Mouse (Mus musculus) myocyte (in vitro differentiated cells): ENCODE data around the gene Dnttip1. TPM values are rescaled to one million over a fixed set of nuclear protein-coding genes. Genes with fewer than 3 reads are reported as not detected.

ENCODE experiments used
- H3K27me3 ChIP-seq: one replicate; pipeline ENCODE4 v1.6.1; 2011; ENCODE audit not compliant: control insufficient read depth, insufficient read depth, insufficient read length
- H3K36me3 ChIP-seq: one replicate; pipeline ENCODE4 v1.6.1; 2011; ENCODE audit not compliant: control insufficient read depth, insufficient read depth
- H3K4me2 ChIP-seq: one replicate; pipeline ENCODE4 v1.6.1; 2011; ENCODE audit warnings: low read depth, control low read depth
- H3K4me3 ChIP-seq: one replicate; pipeline ENCODE4 v1.5.1; 2011; ENCODE audit warnings: mild to moderate bottlenecking, control low read depth, moderate library complexity
- H3K79me2 ChIP-seq: one replicate; pipeline ENCODE4 v1.6.1; 2011; ENCODE audit not compliant: control insufficient read depth, insufficient read depth
- H3ac ChIP-seq: one replicate; pipeline ENCODE4 v1.6.1; 2011; ENCODE audit not compliant: control insufficient read depth, insufficient read length
- CEBPB ChIP-seq: IDR thresholded peaks from 2 replicates; pipeline ENCODE4 v1.6.1; 2011; ENCODE audit warnings: mild to moderate bottlenecking, moderate library complexity; ENCODE audit not compliant: poor library complexity, insufficient read depth, severe bottlenecking
- E2F4 ChIP-seq: IDR thresholded peaks from one replicate; pipeline ENCODE4 v1.6.1; 2011; ENCODE audit warnings: mild to moderate bottlenecking, control low read depth, moderate library complexity; ENCODE audit not compliant: insufficient read depth
- MAX ChIP-seq: IDR thresholded peaks from one replicate; pipeline ENCODE4 v1.6.1; 2011; ENCODE audit warnings: low read depth, mild to moderate bottlenecking, control low read depth
- MYOD1 ChIP-seq, 3 experiments: IDR thresholded peaks; one replicate each; pipeline ENCODE4 v1.6.1; 2011; ENCODE audit warnings: control low read depth in 2 of 3, low read depth in 2 of 3, mild to moderate bottlenecking in 2 of 3, moderate library complexity in 1 of 3; ENCODE audit not compliant: insufficient read length in 2 of 3, control insufficient read depth in 1 of 3
- MYOG ChIP-seq, 3 experiments: IDR thresholded peaks; one replicate each; pipeline ENCODE4 v1.6.1; 2011; ENCODE audit warnings: control low read depth in 2 of 3, low read depth in 2 of 3, mild to moderate bottlenecking in 2 of 3; ENCODE audit not compliant: insufficient read length in 2 of 3, control insufficient read depth in 1 of 3, insufficient read depth in 1 of 3
- POLR2A ChIP-seq: IDR thresholded peaks from one replicate; pipeline ENCODE4 v1.6.1; 2011; ENCODE audit warnings: low read depth, mild to moderate bottlenecking, control low read depth, moderate library complexity; ENCODE audit not compliant: insufficient read length
- POLR2AphosphoS2 ChIP-seq: IDR thresholded peaks from one replicate; pipeline ENCODE4 v1.6.1; 2011; ENCODE audit warnings: low read depth, control low read depth; ENCODE audit not compliant: insufficient read length
- REST ChIP-seq: IDR thresholded peaks from one replicate; pipeline ENCODE4 v1.6.1; 2011; ENCODE audit warnings: mild to moderate bottlenecking, control low read depth, moderate library complexity; ENCODE audit not compliant: insufficient read depth, insufficient read length
- SRF ChIP-seq: IDR thresholded peaks from one replicate; pipeline ENCODE4 v1.6.1; 2011; ENCODE audit warnings: low read depth; ENCODE audit not compliant: control insufficient read depth, insufficient read length
- TCF12 ChIP-seq: IDR thresholded peaks from one replicate; pipeline ENCODE4 v1.6.1; 2011; ENCODE audit warnings: mild to moderate bottlenecking, control low read depth; ENCODE audit not compliant: poor library complexity, insufficient read depth, severe bottlenecking
- TCF3 ChIP-seq: IDR thresholded peaks from one replicate; pipeline ENCODE4 v1.6.1; 2011; ENCODE audit warnings: low read depth, control low read depth; ENCODE audit not compliant: insufficient read length
- USF1 ChIP-seq: IDR thresholded peaks from one replicate; pipeline ENCODE4 v1.6.1; 2011; ENCODE audit warnings: low read depth, mild to moderate bottlenecking, control low read depth, moderate library complexity
- polyA plus RNA-seq: library from polyadenylated mRNA; unstranded; fragments of >200 nt; fragmentation: generic; extraction: Trizol; gene quantifications from one replicate; pipeline ENCODE4 v1.2.1, GENCODE M21; 2012; ENCODE audit warnings: missing spikeins

The Dnttip1 gene
- polyA plus RNA-seq, 1 experiment = 63.0 TPM

- TF ChIP-seq POLR2A (no peak), REST (no peak), MYOD1 (IDR thresholded peaks at IDR 0.05; ENCODE audit: control insufficient read depth in 1 of 3, insufficient read length in 2 of 3, low read depth in 2 of 3) (no peak), CEBPB (no peak), TCF3 (no peak), MAX (no peak), SRF (no peak), TCF12 (no peak), MYOG (IDR thresholded peaks at IDR 0.05; ENCODE audit: control insufficient read depth in 1 of 3, insufficient read depth in 1 of 3, insufficient read length in 2 of 3, low read depth in 2 of 3) (no peak), USF1 (no peak), POLR2AphosphoS2 (no peak), E2F4 (no peak)
- Histone ChIP-seq H3K4me3 (no peak overlapping the region), H3K4me2 (no peak overlapping the region), H3K27me3 (no peaks in the 10 kb centered on the region), H3ac (no peak overlapping the region), H3K79me2 (no peaks in the 10 kb centered on the region), H3K36me3 (no peaks in the 10 kb centered on the region)
These were observed 8.2 kb upstream of the Dnttip1 start for GRCm38 (mm10) chr2:164737377-164738090.

- H3K4me2 ChIP-seq = no peak overlapping the region
- TF ChIP-seq MYOD1 (IDR thresholded peaks at IDR 0.05; ENCODE audit: control insufficient read depth in 1 of 3, insufficient read length in 2 of 3, low read depth in 2 of 3) = no peak
- no peak for TF ChIP-seq CEBPB
- TF ChIP-seq MYOG (IDR thresholded peaks at IDR 0.05; ENCODE audit: control insufficient read depth in 1 of 3, insufficient read depth in 1 of 3, insufficient read length in 2 of 3, low read depth in 2 of 3) = no peak
- no peak for TF ChIP-seq REST
- no peak for TF ChIP-seq USF1
- no peak for TF ChIP-seq MAX
- no peak for TF ChIP-seq TCF3
- no peak for TF ChIP-seq SRF
- TF ChIP-seq POLR2AphosphoS2 = no peak
- no peak for TF ChIP-seq POLR2A
- TF ChIP-seq TCF12 = no peak
- H3K27me3 ChIP-seq = no peaks in the 10 kb centered on the region
- no peaks in the 10 kb centered on the region for H3K36me3 ChIP-seq
- no peak overlapping the region for H3ac ChIP-seq
- no peaks in the 10 kb centered on the region for H3K79me2 ChIP-seq
- no peak overlapping the region for H3K4me3 ChIP-seq
These were observed 5.9 kb upstream of the Dnttip1 start for GRCm38 (mm10) chr2:164739876-164740275.

GRCm38 (mm10) chr2:164744987-164745386 lies 796 bp upstream of the Dnttip1 start:
- H3K36me3 ChIP-seq = peaks cover 9% of the 10 kb centered on the region
- H3K4me2 ChIP-seq = peak overlapping the region; percentile 96
- no peak for TF ChIP-seq POLR2AphosphoS2
- no peak for TF ChIP-seq MYOG (IDR thresholded peaks at IDR 0.05; ENCODE audit: control insufficient read depth in 1 of 3, insufficient read depth in 1 of 3, insufficient read length in 2 of 3, low read depth in 2 of 3)
- TF ChIP-seq CEBPB = no peak
- TF ChIP-seq MAX = no peak
- TF ChIP-seq E2F4 = no peak
- H3ac ChIP-seq = no peak overlapping the region
- no peaks in the 10 kb centered on the region for H3K27me3 ChIP-seq
- H3K4me3 ChIP-seq = peak overlapping the region; percentile 79
- peaks cover 31% of the 10 kb centered on the region for H3K79me2 ChIP-seq

GRCm38 (mm10) chr2:164746693-164747092 lies 910 bp downstream of the Dnttip1 start:
- peak overlapping the region; percentile 77 for H3ac ChIP-seq
- peaks cover 9% of the 10 kb centered on the region for H3K36me3 ChIP-seq
- H3K4me2 ChIP-seq = peak overlapping the region; percentile 100
- H3K4me3 ChIP-seq = peak overlapping the region; percentile 79
- TF ChIP-seq MYOD1 (IDR thresholded peaks at IDR 0.05; ENCODE audit: control insufficient read depth in 1 of 3, insufficient read length in 2 of 3, low read depth in 2 of 3) (no peak), POLR2A (no peak), MYOG (IDR thresholded peaks at IDR 0.05; ENCODE audit: control insufficient read depth in 1 of 3, insufficient read depth in 1 of 3, insufficient read length in 2 of 3, low read depth in 2 of 3) (no peak), MAX (no peak), CEBPB (no peak), POLR2AphosphoS2 (no peak), USF1 (no peak), E2F4 (no peak)
- peaks cover 41% of the 10 kb centered on the region for H3K79me2 ChIP-seq
- H3K27me3 ChIP-seq = no peaks in the 10 kb centered on the region

- Histone ChIP-seq H3ac (no peak overlapping the region), H3K4me3 (no peak overlapping the region), H3K36me3 (peaks cover 19% of the 10 kb centered on the region), H3K27me3 (no peaks in the 10 kb centered on the region), H3K79me2 (peaks cover 41% of the 10 kb centered on the region), H3K4me2 (peak overlapping the region; percentile 38)
- TF ChIP-seq TCF3 = no peak
- TF ChIP-seq SRF = no peak
- TF ChIP-seq REST = no peak
- no peak for TF ChIP-seq USF1
- TF ChIP-seq POLR2AphosphoS2 = no peak
- TF ChIP-seq E2F4 = no peak
- TF ChIP-seq MAX = no peak
- TF ChIP-seq CEBPB = no peak
- TF ChIP-seq POLR2A = no peak
- no peak for TF ChIP-seq MYOG (IDR thresholded peaks at IDR 0.05; ENCODE audit: control insufficient read depth in 1 of 3, insufficient read depth in 1 of 3, insufficient read length in 2 of 3, low read depth in 2 of 3)
- no peak for TF ChIP-seq MYOD1 (IDR thresholded peaks at IDR 0.05; ENCODE audit: control insufficient read depth in 1 of 3, insufficient read length in 2 of 3, low read depth in 2 of 3)
These were observed 2.4 kb downstream of the Dnttip1 start for GRCm38 (mm10) chr2:164748191-164748590.
